Mouse (Mus musculus) gastrocnemius, adult 8-10 months (tissue): ENCODE results near the gene R3hdml. TPM values are rescaled to one million over a fixed set of nuclear protein-coding genes. Genes with fewer than 3 reads are reported as not detected.
"Not testable (repeated sequence)": the region's sequence is repeated elsewhere in the genome, so short reads cannot be mapped to it uniquely, and the experiment has no call there.

Source experiments
- DNase-seq, 2 experiments: peaks; one replicate each; pipeline ENCODE4 v3.0.0; 2022; ENCODE audit warnings: low spot score in 2 of 2
- total RNA-seq, 4 experiments: library from RNA; stranded (reverse); gene quantifications; 2 replicates each; pipeline ENCODE4 v1.2.4; 2022

R3hdml gene
- total RNA-seq = not detected

DNA sequence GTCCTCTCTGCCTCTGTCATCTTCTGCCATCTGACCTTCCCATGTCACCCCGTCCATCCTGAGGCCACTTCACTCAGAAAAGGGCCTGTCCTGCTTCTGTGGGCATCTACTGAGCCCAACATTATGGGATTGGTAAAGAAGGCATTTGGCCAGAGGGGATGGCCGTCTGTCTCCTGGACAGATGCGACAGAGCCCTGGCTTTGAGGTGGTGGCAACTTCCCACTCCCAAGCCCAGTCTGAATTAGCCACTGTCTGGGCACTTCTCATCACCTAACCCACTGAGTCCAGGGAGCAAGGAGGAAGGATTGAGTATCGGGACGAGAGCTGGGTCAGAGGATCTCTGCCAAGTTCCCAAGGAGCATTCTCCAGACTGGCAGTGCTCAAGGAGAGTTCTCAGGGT lies at the start of gene R3hdml:
Gene R3hdml (plus strand): TSS at position 301 of the 400 bp plus-strand sequence.
- no peak for DNase-seq

- DNase-seq = peak; percentile 64 to 85
Measured at GRCm38 (mm10) chr2:163443543-163443942, 48.6 kb upstream of the R3hdml start.

GRCm38 (mm10) chr2:163444017-163444416 lies 48.1 kb upstream of the R3hdml start:
- DNase-seq = no peak

DNA sequence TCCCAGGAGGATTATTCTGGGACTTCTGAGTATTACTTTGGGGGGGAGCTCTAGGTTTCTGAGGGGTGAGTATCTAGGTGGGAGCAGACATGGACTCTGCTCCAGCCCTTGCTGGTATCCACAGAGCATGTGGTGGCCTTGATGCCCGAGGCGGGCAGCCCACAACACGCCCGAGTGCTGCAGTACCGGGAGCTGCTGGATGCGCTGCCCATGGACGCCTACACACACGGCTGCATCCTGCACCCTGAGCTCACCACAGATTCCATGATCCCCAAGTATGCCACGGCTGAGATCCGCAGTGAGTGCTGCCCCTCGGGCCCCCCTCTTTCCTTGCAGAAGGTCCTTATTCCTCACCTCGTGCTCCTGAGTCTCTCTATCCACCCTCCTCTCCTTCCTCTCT lies 44.7 kb upstream of the R3hdml start:
- DNase-seq = no peak

DNA sequence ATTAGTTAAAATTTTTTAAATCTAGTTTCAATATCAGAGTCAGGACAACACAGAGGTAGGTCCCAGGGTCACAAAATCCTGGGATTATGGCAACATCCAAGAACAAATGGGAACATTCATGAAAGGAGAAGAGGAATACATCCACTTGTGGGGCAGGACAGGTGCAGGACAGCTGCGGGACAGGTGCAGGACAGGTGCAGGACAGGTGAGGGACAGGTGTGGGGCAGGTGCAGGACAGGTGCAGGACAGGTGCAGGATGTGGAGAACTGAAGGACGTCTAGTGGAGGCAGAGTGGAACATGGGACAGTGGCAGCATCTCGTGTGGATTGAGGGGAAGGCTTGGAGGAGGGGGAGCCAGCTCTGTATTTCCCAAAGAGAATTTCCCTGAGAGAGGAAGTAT lies 42.8 kb upstream of the R3hdml start:
- DNase-seq = no peak

DNA sequence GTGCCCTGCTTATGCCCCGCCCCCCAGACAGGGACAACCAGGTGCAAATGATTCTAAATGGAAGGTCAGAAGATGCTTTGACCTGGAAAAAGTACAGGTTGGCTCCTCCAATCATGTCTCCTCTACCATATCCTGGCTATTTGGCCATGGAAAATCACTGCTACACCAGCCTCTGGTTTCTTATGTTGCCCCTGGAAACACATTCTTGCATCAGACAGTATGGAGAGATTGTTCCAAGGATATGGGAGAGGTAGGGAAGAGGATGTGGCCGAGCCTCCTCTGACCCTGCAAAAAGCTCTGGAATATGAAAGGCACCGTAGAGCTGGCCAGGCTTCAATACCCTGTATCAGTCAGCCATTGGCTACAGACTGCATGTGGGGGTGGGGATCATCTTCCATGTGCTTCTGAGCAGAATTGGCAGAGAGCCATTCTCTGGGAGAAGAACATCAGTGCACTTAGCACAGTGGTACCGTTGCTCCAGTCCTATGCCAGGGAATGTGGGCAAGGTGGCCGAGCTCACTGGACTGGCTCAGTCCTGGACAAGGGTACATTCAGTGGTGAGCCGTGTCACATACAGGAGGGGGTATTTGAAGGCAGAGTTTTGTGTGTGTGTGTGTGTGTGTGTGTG lies 41.3 kb upstream of the R3hdml start:
- no peak for DNase-seq

GRCm38 (mm10) chr2:163452738-163453137 lies 39.4 kb upstream of the R3hdml start:
- no peak for DNase-seq

- no peak for DNase-seq
Measured at GRCm38 (mm10) chr2:163453378-163453777, 38.7 kb upstream of the R3hdml start.

DNA sequence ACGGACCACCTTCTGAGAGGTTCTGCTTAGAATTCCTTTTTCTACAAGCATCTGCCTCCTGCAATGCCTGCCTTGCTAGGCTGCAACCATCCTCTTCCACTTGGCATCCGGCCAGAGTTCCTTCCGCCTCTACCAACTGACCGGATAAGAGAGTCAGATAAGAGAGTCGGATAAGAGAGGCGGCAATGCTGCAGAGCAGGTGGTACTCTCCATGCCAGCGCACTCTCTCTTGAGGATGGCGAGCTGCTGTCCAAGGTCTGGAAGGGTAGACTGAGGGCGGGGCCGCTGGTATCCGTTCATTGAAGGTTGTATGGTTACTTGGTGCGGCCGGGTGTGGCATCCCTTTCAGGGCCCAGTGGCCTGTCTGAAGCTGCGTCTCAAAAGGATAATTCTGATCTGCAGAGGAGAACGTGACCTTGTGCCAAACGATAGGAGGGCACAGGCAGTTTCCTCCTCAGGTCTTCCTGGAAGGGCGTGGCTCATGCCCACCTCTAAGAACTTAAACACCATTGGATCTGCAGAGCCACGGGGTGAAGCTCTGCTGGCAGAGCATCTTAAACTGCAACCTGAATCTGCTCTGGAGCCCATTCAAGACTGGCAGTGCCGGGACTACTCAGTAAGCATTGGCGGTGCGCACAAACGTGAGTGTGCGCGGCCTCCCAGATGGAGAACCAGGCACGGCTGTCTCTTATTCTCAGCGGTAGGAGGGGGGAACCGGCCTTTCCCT lies 33.4 kb upstream of the R3hdml start:
- peak; percentile 32 to 60 for DNase-seq

- peak; percentile 31 to 67 for DNase-seq
Measured at GRCm38 (mm10) chr2:163459380-163459779, 32.7 kb upstream of the R3hdml start.

GRCm38 (mm10) chr2:163460622-163461021 lies 31.5 kb upstream of the R3hdml start:
- no peak for DNase-seq

GRCm38 (mm10) chr2:163461307-163461706 lies 30.8 kb upstream of the R3hdml start:
- not testable (repeated sequence) for DNase-seq

DNA sequence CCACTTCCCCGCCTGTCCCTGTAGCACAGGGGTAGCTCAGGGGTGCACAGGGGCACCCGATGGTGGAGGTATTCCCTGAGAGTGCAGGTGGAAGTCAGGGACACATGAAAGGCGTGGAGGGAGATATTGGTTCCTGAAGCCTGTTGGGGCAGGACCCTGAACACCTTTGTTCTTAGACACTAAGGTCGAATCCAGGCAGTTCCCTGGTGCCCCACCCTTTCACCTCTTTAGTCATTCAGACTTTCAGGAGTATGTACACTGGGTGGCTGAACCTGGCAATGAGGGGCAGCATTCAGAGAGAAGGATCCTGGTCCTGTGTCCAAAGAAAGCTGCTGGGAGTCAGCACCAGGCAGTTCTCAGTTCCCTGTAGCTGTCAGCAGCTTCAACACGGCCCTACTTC lies 29.7 kb upstream of the R3hdml start:
- no peak for DNase-seq

GRCm38 (mm10) chr2:163462801-163463200 lies 29.3 kb upstream of the R3hdml start:
- DNase-seq = no peak

- no peak for DNase-seq
Measured at GRCm38 (mm10) chr2:163463251-163463769, 28.8 kb upstream of the R3hdml start.

DNA sequence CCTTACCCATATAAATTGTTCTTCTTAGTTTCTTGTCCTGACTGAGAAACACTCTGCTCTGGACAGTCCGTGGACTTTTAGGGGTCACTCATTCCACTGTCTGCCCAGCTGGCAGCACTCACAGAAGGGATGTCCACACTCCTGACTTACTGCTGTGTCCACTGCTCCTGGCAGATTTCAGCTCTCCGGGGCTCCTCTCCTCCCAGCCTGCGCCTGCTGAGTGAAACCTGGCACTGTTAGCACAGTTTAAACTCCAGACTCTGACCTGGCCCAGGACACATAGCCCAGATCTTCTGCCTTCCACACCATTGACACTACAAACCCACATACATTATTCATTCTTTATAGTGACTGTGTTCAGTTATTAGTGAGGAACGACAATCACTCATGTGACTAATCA lies 28.1 kb upstream of the R3hdml start:
- no peak for DNase-seq

GRCm38 (mm10) chr2:163464562-163464961 lies 27.6 kb upstream of the R3hdml start:
- no peak for DNase-seq

GRCm38 (mm10) chr2:163466771-163467170 lies 25.3 kb upstream of the R3hdml start:
- no peak for DNase-seq

DNA sequence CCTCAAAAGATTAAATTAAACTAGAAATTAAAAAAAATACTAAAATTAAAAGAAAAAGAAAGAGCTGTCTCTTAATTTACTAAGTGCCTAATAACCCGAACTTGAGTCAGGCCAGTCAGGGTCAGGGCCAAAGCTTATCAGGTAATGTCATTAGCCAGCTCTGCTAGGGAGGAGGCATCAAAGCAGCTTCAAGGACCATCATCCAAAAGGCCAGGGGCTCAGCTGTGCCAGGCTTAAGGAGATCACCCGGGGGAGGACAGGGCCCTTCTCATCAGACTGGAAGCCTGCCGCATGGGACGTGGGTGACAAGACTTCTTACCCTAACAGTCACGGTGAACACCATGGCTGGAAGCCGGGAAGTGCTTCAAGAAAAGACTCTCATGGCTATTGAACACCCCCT lies 24.5 kb upstream of the R3hdml start:
- DNase-seq = no peak

GRCm38 (mm10) chr2:163468866-163469265 lies 23.3 kb upstream of the R3hdml start:
- no peak for DNase-seq

- DNase-seq = no peak
Measured at GRCm38 (mm10) chr2:163469711-163470110, 22.4 kb upstream of the R3hdml start.

DNA sequence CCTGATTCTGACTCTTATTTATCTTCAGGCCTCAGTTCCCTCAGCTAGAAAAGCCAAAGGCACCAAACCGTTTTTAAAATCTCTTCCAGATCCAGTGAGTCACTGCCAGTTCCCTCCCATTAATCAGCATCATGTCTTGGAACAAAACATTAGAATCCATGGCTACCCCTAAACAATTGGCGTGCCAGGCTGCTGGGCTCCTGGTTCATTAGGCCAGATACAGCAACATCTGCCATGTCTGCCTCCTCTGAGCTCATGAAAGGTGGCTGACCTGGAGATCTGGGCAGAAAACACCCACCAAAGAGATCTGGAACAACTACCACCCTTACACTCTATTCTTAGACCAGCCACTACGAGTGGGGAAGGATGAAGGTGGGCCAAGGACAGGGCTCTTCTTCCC lies 21.0 kb upstream of the R3hdml start:
- no peak for DNase-seq
